Mouse (Mus musculus): Measurements from ENCODE around the gene St8sia4. TPM values are rescaled to one million over a fixed set of nuclear protein-coding genes. Genes with fewer than 3 reads are reported as not detected.

Gene St8sia4
- 9.6 and 12.1 TPM in 2 replicates for polyA plus RNA-seq (2014; fragmentation: Nextera tagmentation; extraction: Ambion mirVana)

GRCm38 (mm10) chr1:95667435-95668252 is at the start of gene St8sia4:
Gene St8sia4 (minus strand): TSS chr1:95667571.
- H3K4me1 ChIP-seq (ENCODE audit: control insufficient read depth, insufficient read depth, low read length), result no peaks in the 10 kb centered on the region
- no peaks in the 10 kb centered on the region for H3K27me3 ChIP-seq (ENCODE audit: control insufficient read depth, insufficient read depth, low read length)
- WGBS, result under 1% methylated on average over 52 of the region's 52 CpGs
- H3K36me3 ChIP-seq (replicated peaks; ENCODE audit: control insufficient read depth, insufficient read depth, low read depth, low read length), result no peaks in the 10 kb centered on the region
- H3K4me3 ChIP-seq (ENCODE audit: low read depth, low read length), result peak within 1 kb of the TSS; percentile 51
- H3K27ac ChIP-seq (replicated peaks; ENCODE audit: low read depth, low read length), result no peak within 1 kb of the TSS
- H3K9me3 ChIP-seq (replicated peaks; ENCODE audit: control insufficient read depth, low read length), result no peaks in the 10 kb centered on the region
- peak within 1 kb of the TSS; percentile 75 for H3K4me2 ChIP-seq (ENCODE audit: low read depth, low read length)
- peak; percentile 98 for ATAC-seq (replicated peaks; ENCODE audit: insufficient number of reproducible peaks, low FRiP score, low TSS enrichment, low read depth)
- peak within 1 kb of the TSS; percentile 54 for H3K9ac ChIP-seq (replicated peaks; ENCODE audit: low read length)
- DNase-seq (ENCODE audit: low spot score), result peak; percentile 90

GRCm38 (mm10) chr1:95709181-95709580 is 41.8 kb upstream of the St8sia4 start:
- no peaks in the 10 kb centered on the region for H3K36me3 ChIP-seq (replicated peaks; ENCODE audit: control insufficient read depth, insufficient read depth, low read depth, low read length)
- no peaks in the 10 kb centered on the region for H3K4me1 ChIP-seq (ENCODE audit: control insufficient read depth, insufficient read depth, low read length)
- ATAC-seq (replicated peaks; ENCODE audit: insufficient number of reproducible peaks, low FRiP score, low TSS enrichment, low read depth), result no peak
- H3K4me3 ChIP-seq (ENCODE audit: low read depth, low read length), result no peak overlapping the region
- H3K4me2 ChIP-seq (ENCODE audit: low read depth, low read length), result no peak overlapping the region
- no peaks in the 10 kb centered on the region for H3K27me3 ChIP-seq (ENCODE audit: control insufficient read depth, insufficient read depth, low read length)
- H3K9me3 ChIP-seq (replicated peaks; ENCODE audit: control insufficient read depth, low read length), result no peaks in the 10 kb centered on the region
- DNase-seq (ENCODE audit: low spot score), result no peak
- no peak overlapping the region for H3K9ac ChIP-seq (replicated peaks; ENCODE audit: low read length)
- WGBS, result 68% methylated on average over 3 of the region's 3 CpGs
- no peak overlapping the region for H3K27ac ChIP-seq (replicated peaks; ENCODE audit: low read depth, low read length)

GRCm38 (mm10) chr1:95699903-95700302 is 32.5 kb upstream of the St8sia4 start:
- Histone ChIP-seq H3K4me3 (ENCODE audit: low read depth, low read length) (no peak overlapping the region), H3K27me3 (ENCODE audit: control insufficient read depth, insufficient read depth, low read length) (no peaks in the 10 kb centered on the region), H3K36me3 (replicated peaks; ENCODE audit: control insufficient read depth, insufficient read depth, low read depth, low read length) (no peaks in the 10 kb centered on the region), H3K27ac (replicated peaks; ENCODE audit: low read depth, low read length) (no peak overlapping the region), H3K4me1 (ENCODE audit: control insufficient read depth, insufficient read depth, low read length) (no peaks in the 10 kb centered on the region), H3K9ac (replicated peaks; ENCODE audit: low read length) (no peak overlapping the region), H3K9me3 (replicated peaks; ENCODE audit: control insufficient read depth, low read length) (no peaks in the 10 kb centered on the region), H3K4me2 (ENCODE audit: low read depth, low read length) (no peak overlapping the region)
- ATAC-seq (replicated peaks; ENCODE audit: insufficient number of reproducible peaks, low FRiP score, low TSS enrichment, low read depth), result no peak
- DNase-seq (ENCODE audit: low spot score), result no peak

- ATAC-seq (replicated peaks; ENCODE audit: insufficient number of reproducible peaks, low FRiP score, low TSS enrichment, low read depth) (no peak), DNase-seq (ENCODE audit: low spot score) (no peak)
- 85% methylated on average over 3 of the region's 3 CpGs for WGBS
- no peak overlapping the region for H3K9ac ChIP-seq (replicated peaks; ENCODE audit: low read length)
- no peak overlapping the region for H3K27ac ChIP-seq (replicated peaks; ENCODE audit: low read depth, low read length)
- no peak overlapping the region for H3K4me2 ChIP-seq (ENCODE audit: low read depth, low read length)
- H3K4me1 ChIP-seq (ENCODE audit: control insufficient read depth, insufficient read depth, low read length), result no peaks in the 10 kb centered on the region
- H3K36me3 ChIP-seq (replicated peaks; ENCODE audit: control insufficient read depth, insufficient read depth, low read depth, low read length), result no peaks in the 10 kb centered on the region
- H3K4me3 ChIP-seq (ENCODE audit: low read depth, low read length), result no peak overlapping the region
- no peaks in the 10 kb centered on the region for H3K9me3 ChIP-seq (replicated peaks; ENCODE audit: control insufficient read depth, low read length)
- H3K27me3 ChIP-seq (ENCODE audit: control insufficient read depth, insufficient read depth, low read length), result no peaks in the 10 kb centered on the region
Measured at GRCm38 (mm10) chr1:95674052-95674451, 6.7 kb upstream of the St8sia4 start.

- no peaks in the 10 kb centered on the region for H3K27me3 ChIP-seq (ENCODE audit: control insufficient read depth, insufficient read depth, low read length)
- ATAC-seq (replicated peaks; ENCODE audit: insufficient number of reproducible peaks, low FRiP score, low TSS enrichment, low read depth) (no peak), DNase-seq (ENCODE audit: low spot score) (peak; percentile 43)
- 8% methylated on average over 6 of the region's 6 CpGs for WGBS
- H3K4me2 ChIP-seq (ENCODE audit: low read depth, low read length), result peak overlapping the region; percentile 75
- no peak overlapping the region for H3K27ac ChIP-seq (replicated peaks; ENCODE audit: low read depth, low read length)
- H3K9ac ChIP-seq (replicated peaks; ENCODE audit: low read length), result peak overlapping the region; percentile 54
- H3K4me1 ChIP-seq (ENCODE audit: control insufficient read depth, insufficient read depth, low read length), result no peaks in the 10 kb centered on the region
- no peaks in the 10 kb centered on the region for H3K36me3 ChIP-seq (replicated peaks; ENCODE audit: control insufficient read depth, insufficient read depth, low read depth, low read length)
- peak overlapping the region; percentile 51 for H3K4me3 ChIP-seq (ENCODE audit: low read depth, low read length)
- H3K9me3 ChIP-seq (replicated peaks; ENCODE audit: control insufficient read depth, low read length), result no peaks in the 10 kb centered on the region
Measured at GRCm38 (mm10) chr1:95668253-95668805, 958 bp upstream of the St8sia4 start.

- DNase-seq (ENCODE audit: low spot score), result peak; percentile 26
- no peaks in the 10 kb centered on the region for H3K9me3 ChIP-seq (replicated peaks; ENCODE audit: control insufficient read depth, low read length)
- no peaks in the 10 kb centered on the region for H3K36me3 ChIP-seq (replicated peaks; ENCODE audit: control insufficient read depth, insufficient read depth, low read depth, low read length)
- no peaks in the 10 kb centered on the region for H3K4me1 ChIP-seq (ENCODE audit: control insufficient read depth, insufficient read depth, low read length)
- no peak overlapping the region for H3K27ac ChIP-seq (replicated peaks; ENCODE audit: low read depth, low read length)
- peak overlapping the region; percentile 75 for H3K4me2 ChIP-seq (ENCODE audit: low read depth, low read length)
- H3K27me3 ChIP-seq (ENCODE audit: control insufficient read depth, insufficient read depth, low read length), result no peaks in the 10 kb centered on the region
- H3K9ac ChIP-seq (replicated peaks; ENCODE audit: low read length), result peak overlapping the region; percentile 54
- peak overlapping the region; percentile 51 for H3K4me3 ChIP-seq (ENCODE audit: low read depth, low read length)
- ATAC-seq (replicated peaks; ENCODE audit: insufficient number of reproducible peaks, low FRiP score, low TSS enrichment, low read depth), result no peak
- under 1% methylated on average over 14 of the region's 14 CpGs for WGBS
Measured at GRCm38 (mm10) chr1:95666541-95667320, 640 bp downstream of the St8sia4 start.

- WGBS, result 2% methylated on average over 17 of the region's 17 CpGs
Measured at GRCm38 (mm10) chr1:95665951-95666484, 1.4 kb downstream of the St8sia4 start.

More at GRCm38 (mm10) chr1:95665951-95666484, 1.4 kb downstream of the St8sia4 start:
- Histone ChIP-seq H3K4me2 (ENCODE audit: low read depth, low read length) (peak overlapping the region; percentile 75), H3K9ac (replicated peaks; ENCODE audit: low read length) (peak overlapping the region; percentile 39), H3K4me3 (ENCODE audit: low read depth, low read length) (peak overlapping the region; percentile 51), H3K27ac (replicated peaks; ENCODE audit: low read depth, low read length) (no peak overlapping the region), H3K36me3 (replicated peaks; ENCODE audit: control insufficient read depth, insufficient read depth, low read depth, low read length) (no peaks in the 10 kb centered on the region), H3K27me3 (ENCODE audit: control insufficient read depth, insufficient read depth, low read length) (no peaks in the 10 kb centered on the region), H3K9me3 (replicated peaks; ENCODE audit: control insufficient read depth, low read length) (no peaks in the 10 kb centered on the region), H3K4me1 (ENCODE audit: control insufficient read depth, insufficient read depth, low read length) (no peaks in the 10 kb centered on the region)
- DNase-seq (ENCODE audit: low spot score), result peak; percentile 47
- ATAC-seq (replicated peaks; ENCODE audit: insufficient number of reproducible peaks, low FRiP score, low TSS enrichment, low read depth), result no peak

Data from embryonic facial prominence, embryonic 11.5 days (tissue).